Mouse (Mus musculus) hindbrain, embryonic 14.5 days (tissue): ENCODE measurements around the gene Usp35. TPM values are rescaled to one million over a fixed set of nuclear protein-coding genes. Genes with fewer than 3 reads are reported as not detected.

ENCODE experiments used
- ATAC-seq: fragments of 200-750 bp; cut with Nextera tagmentation; 2 replicates; pipeline ENCODE4 v1.8.0; 2017; ENCODE audit warnings: moderate number of reproducible peaks, mild to moderate bottlenecking, moderate TSS enrichment, moderate library complexity; ENCODE audit not compliant: low FRiP score
- DNase-seq: peaks from one replicate; pipeline ENCODE4 v3.0.0-alpha.2; 2015; ENCODE audit warnings: low spot score
- H3K27ac ChIP-seq: fragments of 300-500 bp; sonication (generic); 2 replicates; pipeline ENCODE4 v1.5.1; 2014; ENCODE audit warnings: mild to moderate bottlenecking, moderate library complexity
- H3K27me3 ChIP-seq: fragments of 300-500 bp; sonication (generic); 2 replicates; pipeline ENCODE4 v1.6.1; 2014; ENCODE audit warnings: mild to moderate bottlenecking, low read length, mixed read lengths; ENCODE audit not compliant: control insufficient read depth, insufficient read depth
- H3K36me3 ChIP-seq: fragments of 300-500 bp; sonication (generic); replicated peaks from 2 replicates; pipeline ENCODE4 v1.6.1; 2014; ENCODE audit not compliant: control insufficient read depth, insufficient read depth
- H3K4me1 ChIP-seq: fragments of 300-500 bp; sonication (generic); replicated peaks from 2 replicates; pipeline ENCODE4 v1.6.1; 2014; ENCODE audit warnings: antibody characterized with exemption, low read length, mixed read lengths; ENCODE audit not compliant: control insufficient read depth, insufficient read depth
- H3K4me2 ChIP-seq: fragments of 300-500 bp; sonication (generic); replicated peaks from 2 replicates; pipeline ENCODE4 v1.6.1; 2014; ENCODE audit warnings: mild to moderate bottlenecking, moderate library complexity
- H3K4me3 ChIP-seq: fragments of 300-500 bp; sonication (generic); replicated peaks from 2 replicates; pipeline ENCODE4 v1.5.1; 2014; ENCODE audit warnings: mild to moderate bottlenecking, low read length
- H3K9ac ChIP-seq: fragments of 300-500 bp; sonication (generic); 2 replicates; pipeline ENCODE4 v1.6.1; 2014
- H3K9me3 ChIP-seq: fragments of 300-500 bp; sonication (generic); 2 replicates; pipeline ENCODE4 v1.6.1; 2016; ENCODE audit warnings: low read length; ENCODE audit not compliant: control insufficient read depth
- WGBS: fragments of 180-500 bp; shearing (Covaris S2); extraction: QIAGEN DNeasy Blood & Tissue Kit; methylation state at CpG from one replicate; pipeline ENCODE4 v1.1.7; 2014; 5-methylcytosine and 5-hydroxymethylcytosine counted together
- polyA plus RNA-seq: library from polyadenylated mRNA; unstranded; fragments of >200 nt; fragmentation: Nextera tagmentation; extraction: Ambion mirVana; gene quantifications from 2 replicates; pipeline ENCODE4 v1.2.1, GENCODE M21; 2014

Gene Usp35
- polyA plus RNA-seq, 1 experiment from 2014 or later, result 3.8 TPM

- no peak for ATAC-seq
- DNase-seq, result no peak
- H3K36me3 ChIP-seq, result no peaks in the 10 kb centered on the region
- H3K9ac ChIP-seq, result no peak overlapping the region
- H3K27me3 ChIP-seq, result no peaks in the 10 kb centered on the region
- no peak overlapping the region for H3K4me2 ChIP-seq
- no peaks in the 10 kb centered on the region for H3K4me1 ChIP-seq
- H3K4me3 ChIP-seq, result no peak overlapping the region
- no peaks in the 10 kb centered on the region for H3K9me3 ChIP-seq
- 93% methylated on average over 4 of the region's 4 CpGs for WGBS
- no peak overlapping the region for H3K27ac ChIP-seq
These were observed 26.5 kb upstream of the Usp35 start for GRCm38 (mm10) chr7:97358347-97358746.

- no peaks in the 10 kb centered on the region for H3K9me3 ChIP-seq
- DNase-seq (no peak), ATAC-seq (no peak)
- H3K36me3 ChIP-seq, result no peaks in the 10 kb centered on the region
- H3K4me2 ChIP-seq, result no peak overlapping the region
- no peak overlapping the region for H3K27ac ChIP-seq
- H3K4me3 ChIP-seq, result no peak overlapping the region
- no peak overlapping the region for H3K9ac ChIP-seq
- 78% methylated on average over 3 of the region's 3 CpGs for WGBS
- no peaks in the 10 kb centered on the region for H3K27me3 ChIP-seq
- H3K4me1 ChIP-seq, result no peaks in the 10 kb centered on the region
These were observed 26.0 kb upstream of the Usp35 start for GRCm38 (mm10) chr7:97357840-97358239.

- no peak overlapping the region for H3K4me3 ChIP-seq
- H3K27ac ChIP-seq, result no peak overlapping the region
- no peaks in the 10 kb centered on the region for H3K36me3 ChIP-seq
- no peak overlapping the region for H3K9ac ChIP-seq
- no peaks in the 10 kb centered on the region for H3K27me3 ChIP-seq
- no peak for DNase-seq
- WGBS, result 73% methylated on average over 5 of the region's 5 CpGs
- no peak for ATAC-seq
- H3K4me1 ChIP-seq, result no peaks in the 10 kb centered on the region
- no peaks in the 10 kb centered on the region for H3K9me3 ChIP-seq
- no peak overlapping the region for H3K4me2 ChIP-seq
These were observed 25.1 kb upstream of the Usp35 start for GRCm38 (mm10) chr7:97356875-97357276.

- DNase-seq (no peak), ATAC-seq (no peak)
- Histone ChIP-seq H3K27ac (no peak overlapping the region), H3K9ac (no peak overlapping the region), H3K27me3 (no peaks in the 10 kb centered on the region), H3K4me2 (no peak overlapping the region), H3K4me3 (no peak overlapping the region), H3K4me1 (no peaks in the 10 kb centered on the region), H3K9me3 (no peaks in the 10 kb centered on the region), H3K36me3 (no peaks in the 10 kb centered on the region)
- 78% methylated on average over 5 of the region's 5 CpGs for WGBS
These were observed 24.4 kb upstream of the Usp35 start for GRCm38 (mm10) chr7:97356253-97356652.

GRCm38 (mm10) chr7:97355068-97355841 lies 23.4 kb upstream of the Usp35 start:
- Histone ChIP-seq H3K9me3 (no peaks in the 10 kb centered on the region), H3K9ac (no peak overlapping the region), H3K36me3 (no peaks in the 10 kb centered on the region), H3K27ac (no peak overlapping the region), H3K27me3 (no peaks in the 10 kb centered on the region), H3K4me1 (no peaks in the 10 kb centered on the region), H3K4me2 (no peak overlapping the region), H3K4me3 (no peak overlapping the region)
- ATAC-seq, result no peak
- DNase-seq, result no peak
- WGBS, result 39% methylated on average over 13 of the region's 13 CpGs

GRCm38 (mm10) chr7:97353356-97353755 lies 21.5 kb upstream of the Usp35 start:
- DNase-seq (no peak), ATAC-seq (no peak)
- Histone ChIP-seq H3K9me3 (no peaks in the 10 kb centered on the region), H3K4me2 (no peak overlapping the region), H3K27ac (no peak overlapping the region), H3K4me1 (no peaks in the 10 kb centered on the region), H3K27me3 (no peaks in the 10 kb centered on the region), H3K36me3 (no peaks in the 10 kb centered on the region), H3K9ac (no peak overlapping the region), H3K4me3 (no peak overlapping the region)
- WGBS, result 89% methylated on average over 6 of the region's 6 CpGs

- ATAC-seq (no peak), DNase-seq (no peak)
- Histone ChIP-seq H3K4me3 (no peak overlapping the region), H3K4me1 (no peaks in the 10 kb centered on the region), H3K36me3 (0 out of 2 replicates have a peak, but pooled peaks cover 5% of the 10 kb centered on the region), H3K9me3 (no peaks in the 10 kb centered on the region), H3K9ac (no peak overlapping the region), H3K27ac (no peak overlapping the region), H3K4me2 (no peak overlapping the region), H3K27me3 (no peaks in the 10 kb centered on the region)
- WGBS, result 82% methylated on average over 11 of the region's 11 CpGs
These were observed 20.1 kb upstream of the Usp35 start for GRCm38 (mm10) chr7:97351792-97352513.

- ATAC-seq (no peak), DNase-seq (no peak)
- Histone ChIP-seq H3K36me3 (0 out of 2 replicates have a peak, but pooled peaks cover 5% of the 10 kb centered on the region), H3K27ac (no peak overlapping the region), H3K4me1 (no peaks in the 10 kb centered on the region), H3K9me3 (no peaks in the 10 kb centered on the region), H3K4me2 (no peak overlapping the region), H3K27me3 (no peaks in the 10 kb centered on the region), H3K9ac (no peak overlapping the region), H3K4me3 (no peak overlapping the region)
- WGBS, result 76% methylated on average over 5 of the region's 5 CpGs
These were observed 19.1 kb upstream of the Usp35 start for GRCm38 (mm10) chr7:97350891-97351290.

- H3K4me3 ChIP-seq, result no peak overlapping the region
- H3K36me3 ChIP-seq, result 0 out of 2 replicates have a peak, but pooled peaks cover 5% of the 10 kb centered on the region
- no peaks in the 10 kb centered on the region for H3K27me3 ChIP-seq
- H3K4me2 ChIP-seq, result no peak overlapping the region
- H3K9me3 ChIP-seq, result no peaks in the 10 kb centered on the region
- H3K4me1 ChIP-seq, result 0 out of 2 replicates have a peak, but pooled peaks cover 4% of the 10 kb centered on the region
- no peak overlapping the region for H3K27ac ChIP-seq
- no peak overlapping the region for H3K9ac ChIP-seq
- DNase-seq, result no peak
- ATAC-seq, result no peak
- WGBS, result 88% methylated on average over 6 of the region's 6 CpGs
These were observed 17.6 kb upstream of the Usp35 start for GRCm38 (mm10) chr7:97349438-97349837.
